Mouse (Mus musculus): ENCODE measurements around the gene E4f1.
A peak's percentile ranks its signal among the peaks of the same experiment; 100 is the strongest.

- no peak for TF ChIP-seq CTCF (IDR thresholded peaks at IDR 0.05; ENCODE audit: borderline replicate concordance, extremely low read depth, insufficient read depth, insufficient read length)
- TF ChIP-seq POLR2A (IDR thresholded peaks at IDR 0.05; ENCODE audit: borderline replicate concordance, extremely low read depth, insufficient read depth, insufficient read length, poor library complexity, severe bottlenecking) = peak; percentile 76
These were observed at the start of gene E4f1, which contains the start of gene Pgp for GRCm38 (mm10) chr17:24469910-24470602.

Data from brain, embryonic 14.5 days (tissue).